Mouse (Mus musculus): ENCODE results near the gene Ak8. TPM values are rescaled to one million over a fixed set of nuclear protein-coding genes. Genes with fewer than 3 reads are reported as not detected.

Gene Ak8
- total RNA-seq, 2 experiments from 2014 or later = not detected

DNA sequence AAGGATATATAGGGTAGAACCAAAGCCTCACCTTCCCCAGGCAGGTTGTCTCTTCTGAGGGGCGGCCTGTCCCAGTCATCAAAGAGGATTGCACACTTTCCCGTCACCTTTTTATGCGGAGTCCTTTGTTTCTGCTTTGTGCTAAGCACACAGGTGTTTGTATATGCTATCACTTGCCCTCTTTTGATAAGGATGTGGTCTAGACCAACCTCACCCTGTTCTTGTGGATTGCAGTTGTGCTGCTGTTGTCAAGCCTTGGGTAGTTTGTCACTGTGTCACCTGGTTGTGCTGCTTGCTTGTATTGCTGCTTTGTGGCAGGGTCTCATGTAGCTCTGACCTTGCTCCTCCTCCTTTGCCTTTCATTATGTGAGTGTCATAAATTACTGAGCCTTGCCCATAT, 152.6 kb downstream of the Ak8 start:
- DNase-seq (ENCODE audit: low spot score) = no peak
- intact Hi-C loops (cut with DNase I) = no loop called here

DNA sequence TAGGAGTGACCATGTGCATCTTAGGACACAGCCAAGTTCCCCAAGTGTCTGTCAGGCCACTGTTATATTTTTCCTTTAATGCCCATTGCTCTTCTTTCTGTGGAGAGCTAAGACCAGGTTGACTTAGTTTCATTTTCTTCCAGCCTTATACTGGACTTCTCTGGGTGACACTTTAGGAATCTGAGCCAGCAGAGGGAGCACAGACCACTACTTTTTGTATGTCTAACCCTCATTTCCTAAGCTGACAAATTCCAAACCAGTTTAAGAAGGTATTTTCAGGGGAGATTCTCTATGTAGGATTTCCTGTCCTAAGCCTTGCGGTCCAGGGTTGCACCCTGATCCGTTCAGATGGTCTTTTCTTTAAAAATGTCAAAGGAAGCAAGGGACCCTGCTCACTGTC, 155.8 kb downstream of the Ak8 start:
- intact Hi-C loops (cut with DNase I) = loop anchor here (2.0 to 5.0 kb wide), 2 partner anchors 98 to 121 kb away; no protein-coding TSS in a partner anchor
- no peak for DNase-seq (ENCODE audit: low spot score)

GRCm38 (mm10) chr2:28859303-28859702, 159.3 kb downstream of the Ak8 start:
- intact Hi-C loops (cut with DNase I) = loop anchor here (5.0 kb wide), 1 partner anchor 102 kb away; no protein-coding TSS in a partner anchor
- DNase-seq (ENCODE audit: low spot score) = no peak

DNA sequence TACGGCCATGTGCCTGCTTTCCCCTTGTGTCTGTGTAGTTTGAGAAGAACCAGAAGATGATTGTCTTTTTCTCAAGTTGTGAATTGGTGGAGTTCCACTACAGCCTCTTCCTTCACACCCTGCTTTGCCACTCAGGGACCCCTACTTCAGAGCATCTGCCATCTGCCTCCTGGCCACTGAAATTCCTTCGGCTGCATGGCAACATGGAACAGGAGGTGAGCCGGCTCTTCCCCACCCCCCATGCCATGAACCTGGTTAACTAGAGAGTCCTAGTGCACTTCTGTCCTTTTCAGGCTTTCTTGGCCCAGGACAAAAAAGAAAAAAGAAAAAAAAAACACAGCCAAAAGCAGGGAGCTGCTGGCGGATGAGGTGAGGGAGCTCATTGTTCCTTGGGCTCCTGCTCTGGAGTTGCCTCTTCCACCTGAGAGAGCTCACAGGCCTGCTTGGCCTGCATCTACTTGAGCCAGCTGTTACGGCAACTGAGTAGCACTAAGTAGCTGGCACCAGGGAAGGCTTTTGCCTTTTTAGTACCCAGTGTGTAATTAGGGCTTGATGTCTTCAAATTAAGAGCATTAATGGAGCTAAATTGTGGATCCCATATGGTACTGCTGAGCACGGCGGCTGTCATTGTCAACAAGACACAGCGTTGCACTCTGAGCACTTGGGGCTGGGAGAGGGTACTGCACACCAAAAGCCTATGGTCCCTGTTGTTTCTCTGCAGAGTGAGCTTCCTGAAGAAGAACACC, 160.9 kb downstream of the Ak8 start:
- intact Hi-C loops (cut with DNase I) = no loop called here

More for the DNA sequence above, 160.9 kb downstream of the Ak8 start:
- DNase-seq (ENCODE audit: low spot score) = no peak

Small RNA genes within 50 kb of the gene (microRNA-seq; reads per million reads assigned to microRNA genes)
- not detected for gene Mir3088

Other genes with a start within 250 kb of the Ak8 start
- gene 1700007K13Rik, start 233.8 kb upstream of the Ak8 start, total RNA-seq (2021) = not detected
- gene Mrps2, start 232.1 kb upstream of the Ak8 start, total RNA-seq (2021) = 10 to 100 TPM; 43.0 to 43.9 TPM
- 1 to 10 TPM; 1.7 to 3.1 TPM for gene Gbgt1, start 203.3 kb upstream of the Ak8 start, total RNA-seq (2021)
- gene Gm10134, start 194.1 kb upstream of the Ak8 start, total RNA-seq (2021) = 1 to 10 TPM in 1 of 2 experiments, not detected in 1; 1.4 TPM
- gene Ralgds, start 187.0 kb upstream of the Ak8 start, total RNA-seq (2021) = 10 to 100 TPM; 11.9 to 13.8 TPM
- not detected for gene Cel, start 136.8 kb upstream of the Ak8 start, total RNA-seq (2021)
- 10 to 100 TPM; 11.5 to 11.6 TPM for gene Gtf3c5, start 116.4 kb upstream of the Ak8 start, total RNA-seq (2021)
- not detected for gene Gfi1b, start 78.2 kb upstream of the Ak8 start, total RNA-seq (2021)
- 10 to 100 TPM; 23.5 to 24.7 TPM for gene Tsc1, start 58.9 kb upstream of the Ak8 start, total RNA-seq (2021)
- under 1 TPM in 1 of 2 experiments, not detected in 1; 0.52 TPM for gene Spaca9, start 437 bp upstream of the Ak8 start, total RNA-seq (2021)
- 10 to 100 TPM; 18.7 to 20.3 TPM for gene Gtf3c4, start 140.2 kb downstream of the Ak8 start, total RNA-seq (2021)
- gene Ddx31, start 140.2 kb downstream of the Ak8 start, total RNA-seq (2021) = 1 to 10 TPM; 2.7 to 3.4 TPM
- not detected for gene Barhl1, start 216.5 kb downstream of the Ak8 start, total RNA-seq (2021)

All from heart, postnatal 25 days (tissue).